Mouse (Mus musculus) spleen, adult 2 months (tissue): ENCODE results near the gene Brd2.
A peak's percentile ranks its signal among the peaks of the same experiment; 100 is the strongest.

Source experiments
- CTCF ChIP-seq: fragments of 200-500 bp; IDR thresholded peaks from 2 replicates; pipeline ENCODE4 v1.5.1; 2011; ENCODE audit warnings: mild to moderate bottlenecking, inconsistent platforms; ENCODE audit not compliant: insufficient read depth, insufficient read length, insufficient replicate concordance; ENCODE audit errors: extremely low read depth
- POLR2A ChIP-seq: fragments of 200-500 bp; IDR thresholded peaks from 2 replicates; pipeline ENCODE4 v1.6.1; 2011; ENCODE audit warnings: low read depth, low read length, inconsistent platforms

- TF ChIP-seq CTCF, result peak; percentile 71; the same call in 1 of the 2 replicates
- no peak for TF ChIP-seq POLR2A
These were observed 41.9 kb upstream of the Brd2 start for GRCm38 (mm10) chr17:34164202-34164895.
